Mouse (Mus musculus): Measurements from ENCODE around the gene Cdkn2c.
"Not testable (repeated sequence)": the region's sequence is repeated elsewhere in the genome, so short reads cannot be mapped to it uniquely, and the experiment has no call there.

The Cdkn2c gene

GRCm38 (mm10) chr4:109666461-109667269 is at the start of gene Cdkn2c:
Gene Cdkn2c (minus strand): TSS chr4:109667189.
- peak; percentile 70 for DNase-seq (ENCODE audit: low spot score)

GRCm38 (mm10) chr4:109705349-109705748 is 38.4 kb upstream of the Cdkn2c start:
- no peak for DNase-seq (ENCODE audit: low spot score)

GRCm38 (mm10) chr4:109703568-109703967 is 36.6 kb upstream of the Cdkn2c start:
- peak; percentile 11 for DNase-seq (ENCODE audit: low spot score)

- not testable (repeated sequence) for DNase-seq (ENCODE audit: low spot score)
These were observed 33.7 kb upstream of the Cdkn2c start for GRCm38 (mm10) chr4:109700727-109701126.

GRCm38 (mm10) chr4:109692674-109693073 is 25.7 kb upstream of the Cdkn2c start:
- DNase-seq (ENCODE audit: low spot score) = no peak

- DNase-seq (ENCODE audit: low spot score) = no peak
These were observed 16.6 kb upstream of the Cdkn2c start for GRCm38 (mm10) chr4:109683561-109683960.

- peak; percentile 11 for DNase-seq (ENCODE audit: low spot score)
These were observed 10.2 kb upstream of the Cdkn2c start for GRCm38 (mm10) chr4:109677221-109677620.

- DNase-seq (ENCODE audit: low spot score) = peak; percentile 97
These were observed 9.5 kb upstream of the Cdkn2c start, which contains the start of gene Faf1 for GRCm38 (mm10) chr4:109676218-109677215. Gene Faf1 (plus strand): TSS chr4:109676588.

GRCm38 (mm10) chr4:109674097-109674496 is 7.1 kb upstream of the Cdkn2c start:
- DNase-seq (ENCODE audit: low spot score) = no peak

GRCm38 (mm10) chr4:109671941-109672340 is 5.0 kb upstream of the Cdkn2c start:
- no peak for DNase-seq (ENCODE audit: low spot score)

- DNase-seq (ENCODE audit: low spot score) = no peak
These were observed 3.2 kb upstream of the Cdkn2c start for GRCm38 (mm10) chr4:109670213-109670612.

GRCm38 (mm10) chr4:109667518-109667917 is 529 bp upstream of the Cdkn2c start:
- no peak for DNase-seq (ENCODE audit: low spot score)

- DNase-seq (ENCODE audit: low spot score) = peak; percentile 35
These were observed 968 bp downstream of the Cdkn2c start for GRCm38 (mm10) chr4:109665982-109666460.

- DNase-seq (ENCODE audit: low spot score) = peak; percentile 32
These were observed 1.6 kb downstream of the Cdkn2c start for GRCm38 (mm10) chr4:109665101-109665981.

- DNase-seq (ENCODE audit: low spot score) = no peak
These were observed 2.9 kb downstream of the Cdkn2c start for GRCm38 (mm10) chr4:109664091-109664490.

- no peak for DNase-seq (ENCODE audit: low spot score)
These were observed 4.7 kb downstream of the Cdkn2c start for GRCm38 (mm10) chr4:109662271-109662670.

- DNase-seq (ENCODE audit: low spot score) = no peak
These were observed 5.8 kb downstream of the Cdkn2c start for GRCm38 (mm10) chr4:109661183-109661582.

- no peak for DNase-seq (ENCODE audit: low spot score)
These were observed 6.4 kb downstream of the Cdkn2c start for GRCm38 (mm10) chr4:109660568-109660967.

GRCm38 (mm10) chr4:109659571-109659970 is 7.4 kb downstream of the Cdkn2c start:
- DNase-seq (ENCODE audit: low spot score) = no peak

GRCm38 (mm10) chr4:109658826-109659225 is 8.2 kb downstream of the Cdkn2c start:
- DNase-seq (ENCODE audit: low spot score) = no peak

GRCm38 (mm10) chr4:109657851-109658500 is 9.0 kb downstream of the Cdkn2c start:
- DNase-seq (ENCODE audit: low spot score) = no peak

All from layer of hippocampus, adult 11-12 months (tissue).